ENCODE assay signal across 19 mouse cellular contexts in the genomic region with DNA sequence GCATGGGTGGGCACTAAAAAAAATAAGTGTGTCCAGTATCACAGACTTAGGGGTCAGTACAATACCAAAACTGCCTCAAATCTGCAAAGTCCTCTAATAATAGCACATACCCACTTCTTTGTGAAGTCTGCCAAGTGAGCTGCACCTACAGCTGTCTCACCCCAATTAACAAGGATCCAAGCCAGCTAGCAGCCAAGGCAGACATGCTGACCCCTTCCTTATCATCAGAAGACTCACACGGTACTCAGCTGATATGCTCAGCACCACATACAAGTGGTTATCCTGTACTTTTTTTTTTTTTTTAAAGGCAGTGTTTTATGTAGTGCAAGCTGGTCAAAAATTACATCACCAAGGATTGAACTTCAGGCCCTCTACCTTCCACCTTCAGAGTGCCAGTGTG. TPM values are rescaled to one million over a fixed set of nuclear protein-coding genes. Genes with fewer than 3 reads are reported as not detected.
DNase-seq lines count a peak whose midpoint lies in the region; ATAC-seq and TF ChIP-seq lines count a peak whose summit lies in the region.
"Had no signal": no experiment of that assay in that cellular context is flagged by ENCODE, and none has a peak within 500 bp of the region (broad histone marks: within the 10 kb centered on the region; RNA-seq: fewer than 3 reads in every experiment).

No protein-coding gene starts in this region.

- H3K27me3 ChIP-seq in heart, postnatal 0 days (ENCODE audit: control insufficient read depth, insufficient read depth, low read length) = no peaks in the 10 kb centered on the region
- no peaks in the 10 kb centered on the region for H3K27me3 ChIP-seq in ES-Bruce4 (ENCODE audit: control insufficient read depth, insufficient read depth, low read length, poor library complexity, severe bottlenecking)
- H3K27me3 ChIP-seq in liver, embryonic 13.5 days = no peaks in the 10 kb centered on the region
- H3K27me3 ChIP-seq: embryonic facial prominence, embryonic 13.5 days; limb, embryonic 15.5 days; neural tube, embryonic 13.5 days had no signal

- intact Hi-C loops in heart, postnatal 36 days (cut with DNase I) = no loop called here

- H3K4me2 ChIP-seq in heart, postnatal 0 days (ENCODE audit: low read depth, low read length) = no peak overlapping the region
- no peak overlapping the region for H3K4me2 ChIP-seq in liver, embryonic 13.5 days
- H3K4me2 ChIP-seq: embryonic facial prominence, embryonic 13.5 days; limb, embryonic 15.5 days; midbrain, embryonic 11.5 days; neural tube, embryonic 13.5 days had no signal

- no peak for TF ChIP-seq CTCF in heart, postnatal 0 days (IDR thresholded peaks at IDR 0.05; ENCODE audit: low read depth)
- TF ChIP-seq CTCF in ES-Bruce4 (IDR thresholded peaks at IDR 0.05; ENCODE audit: low read depth, low read length) = no peak

- no peak overlapping the region for H3K27ac ChIP-seq in heart, postnatal 0 days (ENCODE audit: low read depth)
- H3K27ac ChIP-seq in ES-Bruce4 (ENCODE audit: insufficient read depth, low read length) = peak overlapping the region; percentile 28; the same call in 1 of the 2 replicates
- no peak overlapping the region; the same call in 1 of the 2 replicates for H3K27ac ChIP-seq in liver, embryonic 13.5 days
- H3K27ac ChIP-seq: embryonic facial prominence, embryonic 13.5 days; forebrain, embryonic 10.5 days; limb, embryonic 15.5 days; neural tube, embryonic 13.5 days had no signal

- DNase-seq in heart, postnatal 0 days (ENCODE audit: low spot score) = no peak
- DNase-seq in heart, postnatal 36 days = no peak
- peak; percentile 36 for DNase-seq in 3T3-L1 (ENCODE audit: low read depth, low spot score)
- DNase-seq in liver, embryonic 13.5 days = no peak
- no peak for DNase-seq in urinary bladder, postnatal 14 days (ENCODE audit: low spot score)
- DNase-seq in embryo, embryonic 10 days (ENCODE audit: low spot score) = no peak
- DNase-seq in thymus, postnatal 4 days = no peak
- DNase-seq: cerebellum, adult 18-20 months; thymus, postnatal 36 days had no signal

- peaks cover 37% of the 10 kb centered on the region for H3K36me3 ChIP-seq in heart, postnatal 0 days (replicated peaks; ENCODE audit: control insufficient read depth, insufficient read depth, low read length)
- H3K36me3 ChIP-seq in ES-Bruce4 (ENCODE audit: control insufficient read depth, insufficient read depth, low read length, poor library complexity, severe bottlenecking) = peaks cover 19% of the 10 kb centered on the region
- H3K36me3 ChIP-seq in liver, embryonic 13.5 days = peaks cover 38% of the 10 kb centered on the region

- 0 out of 2 replicates have a peak, but pooled peaks have one; percentile 17 for ATAC-seq in heart, postnatal 0 days (ENCODE audit: insufficient read depth, low read depth)
- peak; percentile 73 for ATAC-seq in liver, embryonic 13.5 days (ENCODE audit: low read depth)
- ATAC-seq: CD4-positive, CD25-positive, alpha-beta regulatory T cell, adult 4 months; hindbrain, embryonic 16.5 days had no signal

- TF ChIP-seq POLR2A in ES-Bruce4 (IDR thresholded peaks at IDR 0.05; ENCODE audit: insufficient read depth, low read length) = no peak

- peaks cover 8% of the 10 kb centered on the region; the same call in 1 of the 2 replicates for H3K4me1 ChIP-seq in heart, postnatal 0 days (ENCODE audit: control insufficient read depth, insufficient read depth)
- no peaks in the 10 kb centered on the region for H3K4me1 ChIP-seq in ES-Bruce4 (ENCODE audit: control insufficient read depth, insufficient read depth, low read length)
- H3K4me1 ChIP-seq in liver, embryonic 13.5 days (replicated peaks) = peaks cover 25% of the 10 kb centered on the region
- H3K4me1 ChIP-seq: limb, embryonic 15.5 days had no signal

- TF ChIP-seq EP300 in heart, postnatal 0 days (IDR thresholded peaks at IDR 0.05; ENCODE audit: low read depth) = no peak
- no peak for TF ChIP-seq EP300 in ES-Bruce4 (IDR thresholded peaks at IDR 0.05; ENCODE audit: insufficient read depth, low read depth, low read length)

- no peak overlapping the region for H3K9ac ChIP-seq in heart, postnatal 0 days (replicated peaks; ENCODE audit: low read depth, low read length)
- H3K9ac ChIP-seq in ES-Bruce4 (ENCODE audit: low read depth, poor library complexity, severe bottlenecking) = no peak overlapping the region
- no peak overlapping the region for H3K9ac ChIP-seq in liver, embryonic 13.5 days
- H3K9ac ChIP-seq: embryonic facial prominence, embryonic 13.5 days; limb, embryonic 15.5 days; neural tube, embryonic 13.5 days had no signal

- H3K9me3 ChIP-seq in heart, postnatal 0 days (replicated peaks; ENCODE audit: control insufficient read depth, low read length) = no peaks in the 10 kb centered on the region
- H3K9me3 ChIP-seq in ES-Bruce4 (replicated peaks; ENCODE audit: control insufficient read depth, insufficient read depth, low read length, poor library complexity, severe bottlenecking) = no peaks in the 10 kb centered on the region
- H3K9me3 ChIP-seq in liver, embryonic 13.5 days (replicated peaks) = no peaks in the 10 kb centered on the region
- H3K9me3 ChIP-seq: limb, embryonic 15.5 days; neural tube, embryonic 13.5 days had no signal

- H3K4me3 ChIP-seq in heart, postnatal 0 days (ENCODE audit: low read depth, low read length) = no peak overlapping the region
- H3K4me3 ChIP-seq in ES-Bruce4 (ENCODE audit: low read depth, low read length) = no peak overlapping the region
- H3K4me3 ChIP-seq in liver, embryonic 13.5 days (replicated peaks) = no peak overlapping the region
- H3K4me3 ChIP-seq: embryonic facial prominence, embryonic 13.5 days; forebrain, embryonic 10.5 days; limb, embryonic 15.5 days; neural tube, embryonic 13.5 days had no signal

- whole genome bisulfite sequencing in heart, postnatal 0 days = 8% methylated on average over 1 of the region's 1 CpGs
- WGBS in liver, embryonic 13.5 days (ENCODE audit: insufficient replicate concordance) = 10% methylated on average over 1 of the region's 1 CpGs

RNA-seq across cellular contexts. Expression of a gene that starts 16.9 kb away (rescaled TPM):
- total RNA-seq in heart, postnatal 0 days (2014; rRNA removed; ENCODE audit: low replicate concordance) = 1.4 and 1.9 TPM in 2 replicates
- polyA plus RNA-seq in heart, postnatal 0 days (2015; fragmentation: Nextera tagmentation; extraction: Ambion mirVana) = 3.4 and 3.8 TPM in 2 replicates
- 10 to 100 TPM; 15.8 to 17.1 TPM for total RNA-seq in heart, postnatal 36 days (2021)
- 0.87 and 0.90 TPM in 2 replicates for polyA plus RNA-seq in ES-Bruce4 (2011; ENCODE audit: insufficient read depth, insufficient read length, low read depth, missing spikeins)
- polyA plus RNA-seq in liver, embryonic 13.5 days (2015; fragmentation: Nextera tagmentation; extraction: Ambion mirVana) = 0.07 and 0.13 TPM in 2 replicates
- total RNA-seq: granulocyte monocyte progenitor cell, adult 5-6 weeks; monocyte, adult 5-6 weeks had no signal

RNA-seq across cellular contexts. Expression of a gene that starts 30.9 kb away (rescaled TPM):
- 97.3 and 101 TPM in 2 replicates for total RNA-seq in heart, postnatal 0 days (2014; rRNA removed; ENCODE audit: low replicate concordance)
- polyA plus RNA-seq in heart, postnatal 0 days (2015; fragmentation: Nextera tagmentation; extraction: Ambion mirVana) = 221 and 222 TPM in 2 replicates
- 10 to 100 TPM; 70.5 to 80.8 TPM for total RNA-seq in heart, postnatal 36 days (2021)
- 375 and 419 TPM in 2 replicates for polyA plus RNA-seq in ES-Bruce4 (2011; ENCODE audit: insufficient read depth, insufficient read length, low read depth, missing spikeins)
- polyA plus RNA-seq in liver, embryonic 13.5 days (2015; fragmentation: Nextera tagmentation; extraction: Ambion mirVana) = 290 and 339 TPM in 2 replicates

RNA-seq across cellular contexts. Expression of a gene that starts 31.2 kb away (rescaled TPM):
- 13.5 and 20.8 TPM in 2 replicates for total RNA-seq in heart, postnatal 0 days (2014; rRNA removed; ENCODE audit: low replicate concordance)
- 32.2 and 33.7 TPM in 2 replicates for polyA plus RNA-seq in heart, postnatal 0 days (2015; fragmentation: Nextera tagmentation; extraction: Ambion mirVana)
- 10 to 100 TPM; 22.9 to 27.1 TPM for total RNA-seq in heart, postnatal 36 days (2021)
- polyA plus RNA-seq in ES-Bruce4 (2011; ENCODE audit: insufficient read depth, insufficient read length, low read depth, missing spikeins) = 138 and 146 TPM in 2 replicates
- polyA plus RNA-seq in liver, embryonic 13.5 days (2015; fragmentation: Nextera tagmentation; extraction: Ambion mirVana) = 30.4 and 34.6 TPM in 2 replicates

RNA-seq across cellular contexts. Expression of a gene that starts 43.1 kb away (rescaled TPM):
- 7.8 and 9.0 TPM in 2 replicates for total RNA-seq in heart, postnatal 0 days (2014; rRNA removed; ENCODE audit: low replicate concordance)
- 0.77 and 0.78 TPM in 2 replicates for polyA plus RNA-seq in heart, postnatal 0 days (2015; fragmentation: Nextera tagmentation; extraction: Ambion mirVana)
- total RNA-seq in heart, postnatal 36 days (2021) = 1 to 10 TPM; 3.5 to 3.6 TPM
- polyA plus RNA-seq in ES-Bruce4 (2011; ENCODE audit: insufficient read depth, insufficient read length, low read depth, missing spikeins) = 50.2 and 55.1 TPM in 2 replicates
- 0.47 and 0.59 TPM in 2 replicates for polyA plus RNA-seq in liver, embryonic 13.5 days (2015; fragmentation: Nextera tagmentation; extraction: Ambion mirVana)
